Mouse (Mus musculus) effector memory CD4-positive, alpha-beta T cell, adult 7 months (primary cell): Measurements from ENCODE around the gene Atp5c1. TPM values are rescaled to one million over a fixed set of nuclear protein-coding genes. Genes with fewer than 3 reads are reported as not detected.

Source experiments
- polyA plus RNA-seq: library from polyadenylated mRNA; unstranded; fragments of 100-300 nt; shearing (Covaris generic); gene quantifications from one replicate; pipeline ENCODE4 v1.2.1, GENCODE M21; 2017

Gene Atp5c1
- polyA plus RNA-seq, result 320 TPM

DNA sequence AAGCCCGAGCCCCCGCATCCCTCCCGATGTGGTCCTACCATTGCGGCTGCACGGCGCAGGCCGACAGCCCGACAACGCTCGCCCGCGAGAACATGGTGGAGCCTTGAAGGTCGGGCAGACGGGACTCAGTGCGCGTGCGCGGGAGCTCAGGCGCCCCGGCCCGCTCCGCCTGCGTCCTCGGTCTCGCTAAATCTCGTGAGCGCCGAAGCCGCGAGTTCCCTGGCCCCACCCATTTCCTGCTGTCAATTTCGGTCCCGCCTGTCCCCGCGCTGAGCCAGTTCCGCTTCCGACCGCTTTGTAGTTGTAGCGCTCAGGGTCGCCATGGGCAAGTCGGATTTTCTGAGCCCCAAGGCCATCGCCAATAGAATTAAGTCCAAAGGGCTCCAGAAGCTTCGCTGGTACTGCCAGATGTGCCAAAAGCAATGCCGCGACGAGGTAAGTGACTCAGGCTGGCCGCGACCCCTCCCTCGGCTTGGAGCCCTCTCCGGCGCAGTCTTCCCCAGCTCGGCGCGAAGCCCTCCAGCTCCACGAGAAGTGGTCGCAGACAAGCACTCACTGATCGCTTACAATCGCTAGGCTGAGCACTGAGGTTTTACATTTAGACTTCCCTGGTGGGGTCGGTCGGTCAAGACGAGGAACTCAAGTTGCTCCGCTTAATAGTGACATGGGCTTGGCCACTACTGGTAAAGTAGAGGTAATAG lies at the start of gene Atp5c1, which contains the start of gene Kin:
Atp5c1 (minus strand) TSS at position 201 of the 701 bp plus-strand sequence.
Kin (plus strand) TSS at position 284 of the 701 bp plus-strand sequence.

GRCm38 (mm10) chr2:10048461-10048860 lies 31.8 kb downstream of the Atp5c1 start, which contains the start of gene Taf3:
TSS of gene Taf3 (minus strand) at chr2:10048596.

Other genes with a start within 250 kb of the Atp5c1 start
- not detected for gene 4930412O13Rik, start 199.3 kb downstream of the Atp5c1 start, polyA plus RNA-seq
- gene 9230102O04Rik, start 191.0 kb downstream of the Atp5c1 start, polyA plus RNA-seq, result not detected
- 51.8 TPM for gene Gata3, start 190.5 kb downstream of the Atp5c1 start, polyA plus RNA-seq
- gene Taf3, start 31.9 kb downstream of the Atp5c1 start, polyA plus RNA-seq, result 25.1 TPM
- 46.6 TPM for gene Kin, start 83 bp upstream of the Atp5c1 start, polyA plus RNA-seq
- 0.12 TPM for gene Itih2, start 50.9 kb upstream of the Atp5c1 start, polyA plus RNA-seq
- 1.2 TPM for gene Itih5, start 73.1 kb upstream of the Atp5c1 start, polyA plus RNA-seq